Mouse (Mus musculus): ENCODE results near the gene D630036H23Rik.
"Not testable (repeated sequence)": the region's sequence is repeated elsewhere in the genome, so short reads cannot be mapped to it uniquely, and the experiment has no call there.

The D630036H23Rik gene

GRCm38 (mm10) chr12:36381441-36382340 is at the start of gene D630036H23Rik, which contains the start of gene Ispd:
Gene D630036H23Rik, minus strand, starts transcription at chr12:36382181.
Gene Ispd, plus strand, starts transcription at chr12:36381450.
- peak; percentile 93 for DNase-seq

GRCm38 (mm10) chr12:36426163-36427045 is 44.4 kb upstream of the D630036H23Rik start:
- no peak for DNase-seq

GRCm38 (mm10) chr12:36425258-36425657 is 43.3 kb upstream of the D630036H23Rik start:
- DNase-seq, result no peak

GRCm38 (mm10) chr12:36423677-36424076 is 41.7 kb upstream of the D630036H23Rik start:
- DNase-seq, result no peak

- DNase-seq, result no peak
Observed at GRCm38 (mm10) chr12:36395115-36395514, 13.1 kb upstream of the D630036H23Rik start.

- DNase-seq, result no peak
Observed at GRCm38 (mm10) chr12:36386991-36387390, 5.0 kb upstream of the D630036H23Rik start.

- no peak for DNase-seq
Observed at GRCm38 (mm10) chr12:36385386-36385785, 3.4 kb upstream of the D630036H23Rik start.

GRCm38 (mm10) chr12:36380806-36381205 is 1.2 kb downstream of the D630036H23Rik start:
- no peak for DNase-seq

GRCm38 (mm10) chr12:36380254-36380653 is 1.7 kb downstream of the D630036H23Rik start:
- no peak for DNase-seq

- DNase-seq, result not testable (repeated sequence)
Observed at GRCm38 (mm10) chr12:36376391-36376790, 5.6 kb downstream of the D630036H23Rik start.

GRCm38 (mm10) chr12:36373237-36373998 is 8.6 kb downstream of the D630036H23Rik start:
- DNase-seq, result no peak

GRCm38 (mm10) chr12:36364013-36364412 is 18.0 kb downstream of the D630036H23Rik start:
- DNase-seq, result no peak

GRCm38 (mm10) chr12:36360693-36361092 is 21.3 kb downstream of the D630036H23Rik start:
- no peak for DNase-seq

- no peak for DNase-seq
Observed at GRCm38 (mm10) chr12:36360064-36360463, 21.9 kb downstream of the D630036H23Rik start.

- DNase-seq, result no peak
Observed at GRCm38 (mm10) chr12:36344131-36344530, 37.9 kb downstream of the D630036H23Rik start.

GRCm38 (mm10) chr12:36333837-36334281 is 48.1 kb downstream of the D630036H23Rik start:
- DNase-seq, result no peak

- DNase-seq, result no peak
Observed at GRCm38 (mm10) chr12:36332676-36333075, 49.3 kb downstream of the D630036H23Rik start.

All from cerebellum, adult 11-12 months (tissue).